Mouse (Mus musculus) bone marrow macrophage, adult 2 months (primary cell): ENCODE measurements at regions not wholly inside any gene's neighbourhood (a gene's known extent, or its start where the extent isn't known, plus 50 kb on each side); places are given as distances from the start of the nearest gene placed in this dataset.

Experiments used
- CTCF ChIP-seq: IDR thresholded peaks from 2 replicates; pipeline ENCODE4 v1.5.1; 2012; ENCODE audit warnings: low read depth, mild to moderate bottlenecking, low read length, moderate library complexity
- POLR2A ChIP-seq: IDR thresholded peaks from 2 replicates; pipeline ENCODE4 v1.6.1; 2012; ENCODE audit warnings: mild to moderate bottlenecking, low read depth, low read length, borderline replicate concordance

- no peak for TF ChIP-seq POLR2A
- no peak for TF ChIP-seq CTCF
These were observed 364.3 kb downstream of the Fam198b start for GRCm38 (mm10) chr3:80248611-80249010.
